Comparison of ENCODE assay signal across 8 mouse cellular contexts in genomic region chr11:34008702-34009101, GRCm38 (mm10). TPM values are rescaled to one million over a fixed set of nuclear protein-coding genes. Genes with fewer than 3 reads are reported as not detected.
DNase-seq lines count a peak whose midpoint lies in the region; ATAC-seq lines count a peak whose summit lies in the region.

No protein-coding gene starts in this region.

- H3K27ac ChIP-seq in lung, embryonic 15.5 days = peak overlapping the region; percentile 18; the same call in 1 of the 2 replicates

- no peak; the same call in 1 of the 2 replicates for ATAC-seq in lung, embryonic 15.5 days (ENCODE audit: borderline replicate concordance, extremely low read depth, low FRiP score, low TSS enrichment)

- WGBS in lung, embryonic 15.5 days = 31% methylated on average over 9 of the region's 9 CpGs

- H3K4me3 ChIP-seq in lung, embryonic 15.5 days = no peak overlapping the region

- no peaks in the 10 kb centered on the region for H3K36me3 ChIP-seq in lung, embryonic 15.5 days

- DNase-seq in urinary bladder, postnatal 14 days (ENCODE audit: low spot score) = peak; percentile 55
- DNase-seq in urinary bladder, adult 2 months (ENCODE audit: low spot score) = no peak
- peak; percentile 52 for DNase-seq in c-Kit-positive CD71-positive TER-119-negative erythroid progenitor cells, embryonic 14.5 days (ENCODE audit: low read depth)
- DNase-seq in frontal cortex, postnatal 25 days (ENCODE audit: low spot score in 2 of 2) = peak; percentile 33 to 35
- DNase-seq in layer of hippocampus, adult 18-20 months (ENCODE audit: low spot score in 2 of 2) = peak; percentile 9 to 71
- DNase-seq in retina, postnatal 1 day = peak; percentile 64
- peak; percentile 17 for DNase-seq in yolk sac, embryonic 10.5 days (ENCODE audit: low spot score)

- H3K4me2 ChIP-seq in lung, embryonic 15.5 days = no peak overlapping the region

- H3K9ac ChIP-seq in lung, embryonic 15.5 days = no peak overlapping the region

- H3K4me1 ChIP-seq in lung, embryonic 15.5 days = peaks cover 5% of the 10 kb centered on the region; the same call in 1 of the 2 replicates

- H3K27me3 ChIP-seq in lung, embryonic 15.5 days = no peaks in the 10 kb centered on the region

- no peaks in the 10 kb centered on the region for H3K9me3 ChIP-seq in lung, embryonic 15.5 days

RNA-seq across cellular contexts. Expression of gene Kcnip1, which starts 15.8 kb away (rescaled TPM):
- 0.76 and 1.2 TPM in 2 replicates for polyA plus RNA-seq in urinary bladder, adult 2 months (2012; rRNA removed)
- 10 to 100 TPM; 20.3 to 24.2 TPM for total RNA-seq in layer of hippocampus, adult 18-20 months (2021)
- 0.57 and 0.70 TPM in 2 replicates for polyA plus RNA-seq in lung, embryonic 15.5 days (2015; fragmentation: Nextera tagmentation; extraction: Ambion mirVana)

RNA-seq across cellular contexts. Expression of gene Lcp2, which starts 38.0 kb away (rescaled TPM):
- polyA plus RNA-seq in urinary bladder, adult 2 months (2012; rRNA removed) = 4.0 and 5.0 TPM in 2 replicates
- total RNA-seq in layer of hippocampus, adult 18-20 months (2021) = 1 to 10 TPM; 2.9 to 3.7 TPM
- 2.5 and 5.3 TPM in 2 replicates for polyA plus RNA-seq in lung, embryonic 15.5 days (2015; fragmentation: Nextera tagmentation; extraction: Ambion mirVana)

RNA-seq across cellular contexts. Expression of gene Kcnmb1, which starts 45.9 kb away (rescaled TPM):
- polyA plus RNA-seq in urinary bladder, adult 2 months (2012; rRNA removed) = 35.2 and 43.3 TPM in 2 replicates
- under 1 TPM; 0.27 to 0.28 TPM for total RNA-seq in layer of hippocampus, adult 18-20 months (2021)
- polyA plus RNA-seq in lung, embryonic 15.5 days (2015; fragmentation: Nextera tagmentation; extraction: Ambion mirVana) = 1.5 TPM in 2 replicates

Comparison
In these comparisons a context has a peak if more than half of its experiments do, and no peak if none do; other contexts are left out.
1. RNA of gene Kcnmb1, which starts 45.9 kb away (polyA plus RNA-seq): 35.2 to 43.3 TPM in urinary bladder, adult 2 months; 1.5 TPM in lung, embryonic 15.5 days; every median in the first group is over 10 times any median in the second.